Mouse (Mus musculus) lung, adult 2 months (tissue): ENCODE data around the gene Gatd1. TPM values are rescaled to one million over a fixed set of nuclear protein-coding genes. Genes with fewer than 3 reads are reported as not detected.

Experiments
- DNase-seq: peaks from one replicate; pipeline ENCODE4 v3.0.0; 2022
- H3K4me1 ChIP-seq: fragments of 200-500 bp; 2 replicates; pipeline ENCODE4 v1.6.1; 2011; ENCODE audit warnings: low read length; ENCODE audit not compliant: control insufficient read depth, insufficient read depth
- H3K4me3 ChIP-seq: fragments of 200-500 bp; replicated peaks from 2 replicates; pipeline ENCODE3; 2011; ENCODE audit warnings: low read depth, mild to moderate bottlenecking, control low read depth, low read length; ENCODE audit errors: extremely low read depth
- CTCF ChIP-seq: fragments of 200-500 bp; IDR thresholded peaks from 2 replicates; pipeline ENCODE4 v1.5.1; 2011; ENCODE audit warnings: mild to moderate bottlenecking, low read length, control low read depth; ENCODE audit not compliant: insufficient read depth
- POLR2A ChIP-seq: fragments of 200-500 bp; IDR thresholded peaks from 2 replicates; pipeline ENCODE4 v1.6.1; 2011; ENCODE audit warnings: low read depth, mild to moderate bottlenecking, control low read depth, low read length, borderline replicate concordance; ENCODE audit errors: extremely low read depth
- WGBS: fragments of 180-500 bp; shearing (Covaris S2); methylation state at CpG from one replicate; pipeline ENCODE4 v1.1.7; 2018; 5-methylcytosine and 5-hydroxymethylcytosine counted together
- polyA plus RNA-seq: library from polyadenylated mRNA; depleted of rRNA; stranded (reverse); fragments of >200 nt; gene quantifications from 2 replicates; pipeline ENCODE4 v1.2.3, GENCODE M21; 2012

Gene Gatd1
- polyA plus RNA-seq, 1 experiment: 64.8 TPM

- no peaks in the 10 kb centered on the region; the same call in 1 of the 2 replicates for H3K4me1 ChIP-seq
- WGBS: 77% methylated on average over 5 of the region's 5 CpGs
- no peak for DNase-seq
- H3K4me3 ChIP-seq: no peak overlapping the region
- TF ChIP-seq POLR2A: no peak
- TF ChIP-seq CTCF: no peak
Observed at GRCm38 (mm10) chr7:141428701-141429100, 14.8 kb upstream of the Gatd1 start.

GRCm38 (mm10) chr7:141426948-141427730 lies 13.2 kb upstream of the Gatd1 start:
- 82% methylated on average over 12 of the region's 12 CpGs for WGBS
- no peak for TF ChIP-seq POLR2A
- TF ChIP-seq CTCF: no peak
- no peaks in the 10 kb centered on the region; the same call in 1 of the 2 replicates for H3K4me1 ChIP-seq
- no peak for DNase-seq
- no peak overlapping the region for H3K4me3 ChIP-seq

GRCm38 (mm10) chr7:141423811-141424210 lies 9.9 kb upstream of the Gatd1 start:
- no peak for DNase-seq
- TF ChIP-seq POLR2A (no peak), CTCF (no peak)
- no peak overlapping the region for H3K4me3 ChIP-seq
- 62% methylated on average over 4 of the region's 4 CpGs for WGBS
- no peaks in the 10 kb centered on the region for H3K4me1 ChIP-seq

GRCm38 (mm10) chr7:141420030-141420702 lies 6.2 kb upstream of the Gatd1 start:
- TF ChIP-seq CTCF (no peak), POLR2A (no peak)
- 76% methylated on average over 9 of the region's 9 CpGs for WGBS
- no peaks in the 10 kb centered on the region for H3K4me1 ChIP-seq
- H3K4me3 ChIP-seq: no peak overlapping the region
- DNase-seq: no peak

GRCm38 (mm10) chr7:141418970-141419369 lies 5.0 kb upstream of the Gatd1 start:
- WGBS: 54% methylated on average over 7 of the region's 7 CpGs
- peaks cover 3% of the 10 kb centered on the region for H3K4me1 ChIP-seq
- no peak overlapping the region for H3K4me3 ChIP-seq
- no peak for TF ChIP-seq POLR2A
- no peak for TF ChIP-seq CTCF
- DNase-seq: no peak

- Histone ChIP-seq H3K4me3 (no peak overlapping the region), H3K4me1 (peaks cover 3% of the 10 kb centered on the region)
- DNase-seq: no peak
- no peak for TF ChIP-seq CTCF
- no peak for TF ChIP-seq POLR2A
- WGBS: 68% methylated on average over 8 of the region's 8 CpGs
Observed at GRCm38 (mm10) chr7:141417731-141418681, 4.1 kb upstream of the Gatd1 start.

GRCm38 (mm10) chr7:141416144-141416841 lies 2.4 kb upstream of the Gatd1 start:
- Histone ChIP-seq H3K4me3 (no peak overlapping the region), H3K4me1 (peaks cover 3% of the 10 kb centered on the region)
- 85% methylated on average over 6 of the region's 6 CpGs for WGBS
- no peak for DNase-seq
- TF ChIP-seq CTCF: no peak
- no peak for TF ChIP-seq POLR2A

- no peak for DNase-seq
- 3% methylated on average over 16 of the region's 16 CpGs for WGBS
Observed at GRCm38 (mm10) chr7:141413331-141413730, 605 bp downstream of the Gatd1 start.

GRCm38 (mm10) chr7:141411667-141412066 lies 2.3 kb downstream of the Gatd1 start:
- no peak for TF ChIP-seq POLR2A
- no peak for TF ChIP-seq CTCF
- 90% methylated on average over 1 of the region's 1 CpGs for WGBS

More at GRCm38 (mm10) chr7:141413331-141413730, 605 bp downstream of the Gatd1 start:
- Histone ChIP-seq H3K4me1 (peaks cover 5% of the 10 kb centered on the region), H3K4me3 (peak overlapping the region; percentile 81)
- TF ChIP-seq CTCF (no peak), POLR2A (no peak)

More at GRCm38 (mm10) chr7:141411667-141412066, 2.3 kb downstream of the Gatd1 start:
- H3K4me1 ChIP-seq: peaks cover 5% of the 10 kb centered on the region
- DNase-seq: no peak
- H3K4me3 ChIP-seq: no peak overlapping the region
